Mouse (Mus musculus) neural tube, embryonic 14.5 days (tissue): ENCODE results near the gene Sun3. TPM values are rescaled to one million over a fixed set of nuclear protein-coding genes. Genes with fewer than 3 reads are reported as not detected.

ENCODE experiments used
- ATAC-seq: fragments of 200-750 bp; cut with Nextera tagmentation; 2 replicates; pipeline ENCODE4 v1.8.0; 2017; ENCODE audit warnings: low read depth, mild to moderate bottlenecking, moderate TSS enrichment, moderate library complexity
- H3K27ac ChIP-seq: fragments of 300-500 bp; sonication (generic); 2 replicates; pipeline ENCODE4 v1.5.1; 2014; ENCODE audit warnings: low read depth, mild to moderate bottlenecking, control low read depth, low read length, moderate library complexity, mixed read lengths
- H3K27me3 ChIP-seq: fragments of 300-500 bp; sonication (generic); 2 replicates; pipeline ENCODE4 v1.6.1; 2014; ENCODE audit warnings: low read length; ENCODE audit not compliant: control insufficient read depth, insufficient read depth
- H3K36me3 ChIP-seq: fragments of 300-500 bp; sonication (generic); 2 replicates; pipeline ENCODE4 v1.6.1; 2014; ENCODE audit warnings: low read length, mixed read lengths; ENCODE audit not compliant: control insufficient read depth, insufficient read depth
- H3K4me1 ChIP-seq: fragments of 300-500 bp; sonication (generic); 2 replicates; pipeline ENCODE4 v1.6.1; 2014; ENCODE audit warnings: low read length; ENCODE audit not compliant: control insufficient read depth, insufficient read depth
- H3K4me2 ChIP-seq: fragments of 300-500 bp; sonication (generic); 2 replicates; pipeline ENCODE4 v1.6.1; 2014; ENCODE audit warnings: mild to moderate bottlenecking, low read depth, low read length, control low read depth
- H3K4me3 ChIP-seq: fragments of 300-500 bp; sonication (generic); 2 replicates; pipeline ENCODE4 v1.5.1; 2014; ENCODE audit warnings: low read depth, low read length, control low read depth, mixed read lengths
- H3K9ac ChIP-seq: fragments of 300-500 bp; sonication (generic); replicated peaks from 2 replicates; pipeline ENCODE4 v1.6.1; 2014; ENCODE audit warnings: low read depth, mild to moderate bottlenecking, control low read depth, low read length, mixed read lengths
- H3K9me3 ChIP-seq: fragments of 300-500 bp; sonication (generic); 2 replicates; pipeline ENCODE4 v1.6.1; 2016; ENCODE audit warnings: low read length; ENCODE audit not compliant: control insufficient read depth
- WGBS: fragments of 180-500 bp; shearing (Covaris S2); extraction: QIAGEN DNeasy Blood & Tissue Kit; methylation state at CpG from one replicate; pipeline ENCODE4 v1.1.7; 2014; 5-methylcytosine and 5-hydroxymethylcytosine counted together
- polyA plus RNA-seq: library from polyadenylated mRNA; unstranded; fragments of >200 nt; fragmentation: Nextera tagmentation; extraction: Ambion mirVana; gene quantifications from 2 replicates; pipeline ENCODE4 v1.2.1, GENCODE M21; 2014

Sun3 gene
- polyA plus RNA-seq, 1 experiment from 2014 or later: 0.35 TPM

- Histone ChIP-seq H3K4me1 (no peaks in the 10 kb centered on the region), H3K9ac (no peak overlapping the region), H3K4me2 (no peak overlapping the region), H3K9me3 (no peaks in the 10 kb centered on the region), H3K27me3 (no peaks in the 10 kb centered on the region), H3K27ac (no peak overlapping the region), H3K4me3 (no peak overlapping the region), H3K36me3 (no peaks in the 10 kb centered on the region)
- 73% methylated on average over 9 of the region's 9 CpGs for WGBS
- ATAC-seq: no peak
Observed at GRCm38 (mm10) chr11:8970509-8970908, 78.3 kb downstream of the Sun3 start.

GRCm38 (mm10) chr11:8968094-8968493, 80.7 kb downstream of the Sun3 start:
- no peak for ATAC-seq
- Histone ChIP-seq H3K4me3 (no peak overlapping the region), H3K27ac (no peak overlapping the region), H3K4me2 (no peak overlapping the region), H3K9ac (no peak overlapping the region), H3K9me3 (no peaks in the 10 kb centered on the region), H3K4me1 (no peaks in the 10 kb centered on the region), H3K36me3 (no peaks in the 10 kb centered on the region), H3K27me3 (no peaks in the 10 kb centered on the region)
- 95% methylated on average over 7 of the region's 7 CpGs for WGBS

Other genes starting within 250 kb of the Sun3 start
- gene Pkd1l1, start 75.7 kb downstream of the Sun3 start, polyA plus RNA-seq: 0.14 and 0.20 TPM in 2 replicates
- 13.1 and 14.4 TPM in 2 replicates for gene Hus1, start 37.8 kb downstream of the Sun3 start, polyA plus RNA-seq
- gene Gm11992, start 397 bp downstream of the Sun3 start, polyA plus RNA-seq: 2.3 and 2.6 TPM in 2 replicates
- 7.7 and 9.3 TPM in 2 replicates for gene Upp1, start 69.1 kb upstream of the Sun3 start, polyA plus RNA-seq
- 0.01 TPM in 1 of 2 replicates, not detected in the other for gene Abca13, start 143.0 kb upstream of the Sun3 start, polyA plus RNA-seq